Mouse (Mus musculus): Measurements from ENCODE around the gene Krtap5-1.
A peak's percentile ranks its signal among the peaks of the same experiment; 100 is the strongest.
"Not testable (repeated sequence)": the region's sequence is repeated elsewhere in the genome, so short reads cannot be mapped to it uniquely, and the experiment has no call there.

Gene Krtap5-1

GRCm38 (mm10) chr7:142297018-142297417, at the start of gene Krtap5-1:
TSS of gene Krtap5-1 (minus strand) at chr7:142297118.
- DNase-seq (ENCODE audit: extremely low spot score, low read depth, low spot score) = not testable (repeated sequence)

GRCm38 (mm10) chr7:142342247-142342640, 45.3 kb upstream of the Krtap5-1 start:
- no peak for DNase-seq (ENCODE audit: extremely low spot score, low read depth, low spot score)

GRCm38 (mm10) chr7:142341564-142342246, 44.8 kb upstream of the Krtap5-1 start:
- no peak for DNase-seq (ENCODE audit: extremely low spot score, low read depth, low spot score)

GRCm38 (mm10) chr7:142340269-142340970, 43.5 kb upstream of the Krtap5-1 start:
- DNase-seq (ENCODE audit: extremely low spot score, low read depth, low spot score) = no peak

GRCm38 (mm10) chr7:142335151-142335550, 38.2 kb upstream of the Krtap5-1 start:
- no peak for DNase-seq (ENCODE audit: extremely low spot score, low read depth, low spot score)

- peak; percentile 82 for DNase-seq (ENCODE audit: extremely low spot score, low read depth, low spot score)
Measured at GRCm38 (mm10) chr7:142334246-142334645, 37.3 kb upstream of the Krtap5-1 start.

- DNase-seq (ENCODE audit: extremely low spot score, low read depth, low spot score) = not testable (repeated sequence)
Measured at GRCm38 (mm10) chr7:142332741-142333140, 35.8 kb upstream of the Krtap5-1 start.

GRCm38 (mm10) chr7:142331281-142331680, 34.4 kb upstream of the Krtap5-1 start:
- no peak for DNase-seq (ENCODE audit: extremely low spot score, low read depth, low spot score)

- DNase-seq (ENCODE audit: extremely low spot score, low read depth, low spot score) = no peak
Measured at GRCm38 (mm10) chr7:142330271-142330724, 33.4 kb upstream of the Krtap5-1 start.

GRCm38 (mm10) chr7:142328507-142328906, 31.6 kb upstream of the Krtap5-1 start:
- DNase-seq (ENCODE audit: extremely low spot score, low read depth, low spot score) = no peak

GRCm38 (mm10) chr7:142326714-142327445, 30.0 kb upstream of the Krtap5-1 start:
- DNase-seq (ENCODE audit: extremely low spot score, low read depth, low spot score) = no peak

- no peak for DNase-seq (ENCODE audit: extremely low spot score, low read depth, low spot score)
Measured at GRCm38 (mm10) chr7:142323396-142324117, 26.6 kb upstream of the Krtap5-1 start.

- DNase-seq (ENCODE audit: extremely low spot score, low read depth, low spot score) = no peak
Measured at GRCm38 (mm10) chr7:142322641-142323040, 25.7 kb upstream of the Krtap5-1 start.

GRCm38 (mm10) chr7:142321637-142322306, 24.9 kb upstream of the Krtap5-1 start:
- not testable (repeated sequence) for DNase-seq (ENCODE audit: extremely low spot score, low read depth, low spot score)

- no peak for DNase-seq (ENCODE audit: extremely low spot score, low read depth, low spot score)
Measured at GRCm38 (mm10) chr7:142320906-142321305, 24.0 kb upstream of the Krtap5-1 start.

- DNase-seq (ENCODE audit: extremely low spot score, low read depth, low spot score) = no peak
Measured at GRCm38 (mm10) chr7:142319124-142319523, 22.2 kb upstream of the Krtap5-1 start.

GRCm38 (mm10) chr7:142317216-142317615, 20.3 kb upstream of the Krtap5-1 start:
- DNase-seq (ENCODE audit: extremely low spot score, low read depth, low spot score) = no peak

- peak; percentile 62 for DNase-seq (ENCODE audit: extremely low spot score, low read depth, low spot score)
Measured at GRCm38 (mm10) chr7:142316558-142316957, 19.6 kb upstream of the Krtap5-1 start.

- no peak for DNase-seq (ENCODE audit: extremely low spot score, low read depth, low spot score)
Measured at GRCm38 (mm10) chr7:142314600-142315285, 17.8 kb upstream of the Krtap5-1 start.

- not testable (repeated sequence) for DNase-seq (ENCODE audit: extremely low spot score, low read depth, low spot score)
Measured at GRCm38 (mm10) chr7:142303929-142304328, 7.0 kb upstream of the Krtap5-1 start.
